Mouse (Mus musculus) ES-E14 (cell line): ENCODE data around the gene Vps26a.

Experiments used
- HCFC1 ChIP-seq: IDR thresholded peaks from 2 replicates; pipeline ENCODE4 v1.6.1; 2012; ENCODE audit warnings: low read length, inconsistent platforms, borderline replicate concordance; ENCODE audit not compliant: insufficient read depth
- MAFK ChIP-seq: IDR thresholded peaks from 2 replicates; pipeline ENCODE4 v1.6.1; 2014; ENCODE audit warnings: mild to moderate bottlenecking, low read depth, low read length, inconsistent platforms; ENCODE audit not compliant: insufficient read depth
- ZC3H11A ChIP-seq: IDR thresholded peaks from 2 replicates; pipeline ENCODE4 v1.6.1; 2012; ENCODE audit warnings: low read depth, mild to moderate bottlenecking, inconsistent platforms, low read length, borderline replicate concordance
- ZNF384 ChIP-seq: IDR thresholded peaks from 2 replicates; pipeline ENCODE4 v1.6.1; 2012; ENCODE audit warnings: low read depth, low read length, inconsistent platforms

DNA sequence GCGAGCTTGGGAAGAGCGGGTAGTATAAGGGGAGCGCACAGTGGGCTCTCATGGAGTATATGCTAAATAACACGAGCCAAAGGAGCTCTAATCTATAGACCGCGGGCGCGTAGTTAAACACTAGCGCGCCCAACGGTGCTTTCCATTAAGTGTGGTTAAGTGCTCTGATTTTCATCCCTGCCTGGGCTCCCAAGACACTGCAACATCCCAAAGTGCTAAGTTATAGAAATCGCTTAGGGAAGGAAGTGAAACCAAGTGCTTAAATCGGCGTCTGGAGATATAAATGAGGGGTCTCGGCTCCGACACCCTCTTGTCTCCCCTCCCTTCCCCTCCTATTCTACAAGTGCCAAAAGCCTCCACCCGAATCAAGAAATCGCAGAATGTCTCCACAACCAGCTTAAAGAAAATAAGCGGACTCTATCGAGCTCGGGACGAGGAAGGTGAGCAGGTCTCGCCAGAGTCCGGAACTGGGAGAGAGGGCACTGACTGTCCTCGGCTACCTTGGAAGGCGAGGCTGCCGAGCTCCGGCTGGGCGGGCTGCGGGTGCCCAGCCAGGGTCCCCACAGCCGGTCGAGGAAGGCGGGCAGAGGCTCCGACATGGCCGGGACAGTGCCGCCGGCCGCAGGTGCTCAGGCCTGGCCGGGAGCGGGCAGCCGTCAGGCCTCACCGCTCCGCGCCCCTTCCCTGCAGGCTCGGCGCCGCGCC is 575 bp downstream of the Vps26a start:
- TF ChIP-seq ZNF384 (no peak), HCFC1 (no peak), MAFK (no peak), ZC3H11A (no peak)
